Mouse (Mus musculus): Measurements from ENCODE around the gene Slc24a3. TPM values are rescaled to one million over a fixed set of nuclear protein-coding genes. Genes with fewer than 3 reads are reported as not detected.

Slc24a3 gene
- polyA plus RNA-seq, 1 experiment, result 54.2 TPM

GRCm38 (mm10) chr2:145164086-145164485 lies 3.5 kb upstream of the Slc24a3 start:
- no peak for TF ChIP-seq POLR2A (IDR thresholded peaks at IDR 0.05; ENCODE audit: extremely low read depth, insufficient read depth, low read length)
- no peak for TF ChIP-seq CTCF (IDR thresholded peaks at IDR 0.05; ENCODE audit: extremely low read depth, insufficient read depth, low read length)
- Histone ChIP-seq H3K27ac (ENCODE audit: insufficient read depth, low read length) (no peak overlapping the region), H3K4me1 (ENCODE audit: control insufficient read depth, insufficient read depth, low read length) (no peaks in the 10 kb centered on the region), H3K4me3 (ENCODE audit: insufficient read depth, low read length) (no peak overlapping the region)

DNA sequence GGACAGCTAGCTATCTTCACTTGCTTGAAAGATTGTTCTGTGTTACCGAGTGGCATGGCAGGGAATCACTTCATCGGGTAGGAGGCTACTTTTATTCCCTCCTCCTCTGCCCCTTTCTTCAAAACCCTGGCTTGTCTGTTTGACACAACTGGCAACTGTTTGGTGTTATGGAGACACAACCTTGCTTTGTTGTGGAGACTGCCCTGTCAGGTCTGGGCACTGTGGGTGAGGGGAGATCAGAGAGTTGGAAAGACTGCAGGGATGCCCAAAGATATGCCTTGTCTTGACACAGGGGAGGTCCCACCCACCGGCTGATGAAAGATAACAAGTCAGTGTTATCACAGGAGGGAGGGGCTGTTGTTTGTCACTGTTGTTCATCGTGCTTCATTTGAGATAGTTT lies 3.0 kb upstream of the Slc24a3 start:
- TF ChIP-seq CTCF (IDR thresholded peaks at IDR 0.05; ENCODE audit: extremely low read depth, insufficient read depth, low read length), result no peak
- TF ChIP-seq POLR2A (IDR thresholded peaks at IDR 0.05; ENCODE audit: extremely low read depth, insufficient read depth, low read length), result no peak
- no peaks in the 10 kb centered on the region for H3K4me1 ChIP-seq (ENCODE audit: control insufficient read depth, insufficient read depth, low read length)
- no peak overlapping the region for H3K4me3 ChIP-seq (ENCODE audit: insufficient read depth, low read length)
- no peak overlapping the region for H3K27ac ChIP-seq (ENCODE audit: insufficient read depth, low read length)

DNA sequence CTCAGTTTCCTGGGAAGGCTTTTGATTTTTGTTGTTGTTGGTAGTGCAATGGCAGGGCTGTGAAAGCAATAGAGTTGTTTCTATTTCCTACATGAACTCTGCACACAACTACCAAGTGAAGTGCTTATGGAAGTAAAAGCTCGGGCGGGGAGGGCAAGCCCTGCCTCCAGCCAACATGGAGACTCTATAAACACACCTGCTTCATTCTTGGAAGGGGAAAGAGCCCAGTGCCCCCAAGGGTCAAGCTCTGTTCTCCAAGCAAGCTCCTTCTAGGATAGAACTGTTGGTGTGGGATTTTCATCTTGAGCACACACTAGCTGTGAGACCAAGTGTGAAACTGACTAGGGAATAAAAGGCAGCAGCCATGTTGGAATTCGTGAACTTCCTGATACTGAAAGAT lies 2.5 kb upstream of the Slc24a3 start:
- Histone ChIP-seq H3K4me1 (ENCODE audit: control insufficient read depth, insufficient read depth, low read length) (no peaks in the 10 kb centered on the region), H3K4me3 (ENCODE audit: insufficient read depth, low read length) (no peak overlapping the region)
- no peak for TF ChIP-seq CTCF (IDR thresholded peaks at IDR 0.05; ENCODE audit: extremely low read depth, insufficient read depth, low read length)
- no peak for TF ChIP-seq POLR2A (IDR thresholded peaks at IDR 0.05; ENCODE audit: extremely low read depth, insufficient read depth, low read length)

GRCm38 (mm10) chr2:145165854-145166253 lies 1.7 kb upstream of the Slc24a3 start:
- TF ChIP-seq CTCF (IDR thresholded peaks at IDR 0.05; ENCODE audit: extremely low read depth, insufficient read depth, low read length), result no peak
- no peak for TF ChIP-seq POLR2A (IDR thresholded peaks at IDR 0.05; ENCODE audit: extremely low read depth, insufficient read depth, low read length)
- no peaks in the 10 kb centered on the region for H3K4me1 ChIP-seq (ENCODE audit: control insufficient read depth, insufficient read depth, low read length)
- no peak overlapping the region for H3K4me3 ChIP-seq (ENCODE audit: insufficient read depth, low read length)
- H3K27ac ChIP-seq (ENCODE audit: insufficient read depth, low read length), result no peak overlapping the region

More for the DNA sequence above, 2.5 kb upstream of the Slc24a3 start:
- no peak overlapping the region for H3K27ac ChIP-seq (ENCODE audit: insufficient read depth, low read length)

DNA sequence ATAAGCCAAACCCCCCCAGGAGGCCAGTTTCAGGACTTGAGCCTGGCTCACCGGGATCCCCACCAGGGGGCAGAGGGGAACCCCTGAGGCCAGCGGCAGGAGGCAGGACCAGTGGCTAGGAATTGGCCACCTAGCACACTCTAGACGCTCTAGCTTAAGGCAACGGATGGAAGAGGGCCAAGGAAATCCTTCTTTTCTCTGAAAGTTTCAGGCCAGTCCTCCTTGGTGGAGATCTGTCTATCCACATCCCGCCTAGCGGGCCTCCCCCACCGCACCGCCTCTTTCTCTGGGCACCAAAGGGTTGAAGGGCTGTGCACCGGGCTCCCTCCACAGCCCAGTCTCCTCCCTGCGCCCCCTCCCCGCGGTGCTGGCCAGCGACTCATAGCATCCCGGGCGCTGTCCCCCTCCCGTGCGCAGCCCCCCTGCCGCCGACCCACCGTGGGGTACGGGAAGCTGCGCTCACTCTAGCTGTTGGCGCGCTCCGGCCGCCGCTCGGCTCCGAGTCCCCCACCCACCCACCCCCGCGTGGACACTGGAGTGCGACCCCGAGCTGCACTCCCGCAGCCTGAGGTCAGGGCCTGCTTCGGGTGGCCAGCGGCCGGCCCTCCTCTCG lies 397 bp upstream of the Slc24a3 start:
- no peaks in the 10 kb centered on the region for H3K4me1 ChIP-seq (ENCODE audit: control insufficient read depth, insufficient read depth, low read length)
- H3K27ac ChIP-seq (ENCODE audit: insufficient read depth, low read length), result no peak overlapping the region
- TF ChIP-seq CTCF (IDR thresholded peaks at IDR 0.05; ENCODE audit: extremely low read depth, insufficient read depth, low read length) (peak; percentile 31; the same call in 1 of the 2 replicates), POLR2A (IDR thresholded peaks at IDR 0.05; ENCODE audit: extremely low read depth, insufficient read depth, low read length) (no peak)
- peak overlapping the region; percentile 69 for H3K4me3 ChIP-seq (ENCODE audit: insufficient read depth, low read length)

- TF ChIP-seq CTCF (IDR thresholded peaks at IDR 0.05; ENCODE audit: extremely low read depth, insufficient read depth, low read length) (no peak), POLR2A (IDR thresholded peaks at IDR 0.05; ENCODE audit: extremely low read depth, insufficient read depth, low read length) (no peak)
- Histone ChIP-seq H3K4me3 (ENCODE audit: insufficient read depth, low read length) (peak overlapping the region; percentile 69), H3K27ac (ENCODE audit: insufficient read depth, low read length) (peak overlapping the region; percentile 75)
Measured at GRCm38 (mm10) chr2:145168405-145168971, 934 bp downstream of the Slc24a3 start.

GRCm38 (mm10) chr2:145172978-145173655 lies 5.6 kb downstream of the Slc24a3 start:
- Histone ChIP-seq H3K4me3 (ENCODE audit: insufficient read depth, low read length) (no peak overlapping the region), H3K4me1 (ENCODE audit: control insufficient read depth, insufficient read depth, low read length) (peaks cover 6% of the 10 kb centered on the region), H3K27ac (ENCODE audit: insufficient read depth, low read length) (no peak overlapping the region)
- TF ChIP-seq CTCF (IDR thresholded peaks at IDR 0.05; ENCODE audit: extremely low read depth, insufficient read depth, low read length) (no peak), POLR2A (IDR thresholded peaks at IDR 0.05; ENCODE audit: extremely low read depth, insufficient read depth, low read length) (no peak)

More at GRCm38 (mm10) chr2:145168405-145168971, 934 bp downstream of the Slc24a3 start:
- no peaks in the 10 kb centered on the region for H3K4me1 ChIP-seq (ENCODE audit: control insufficient read depth, insufficient read depth, low read length)

GRCm38 (mm10) chr2:145175036-145175435 lies 7.5 kb downstream of the Slc24a3 start:
- TF ChIP-seq CTCF (IDR thresholded peaks at IDR 0.05; ENCODE audit: extremely low read depth, insufficient read depth, low read length) (no peak), POLR2A (IDR thresholded peaks at IDR 0.05; ENCODE audit: extremely low read depth, insufficient read depth, low read length) (no peak)
- Histone ChIP-seq H3K4me3 (ENCODE audit: insufficient read depth, low read length) (no peak overlapping the region), H3K4me1 (ENCODE audit: control insufficient read depth, insufficient read depth, low read length) (peaks cover 6% of the 10 kb centered on the region), H3K27ac (ENCODE audit: insufficient read depth, low read length) (no peak overlapping the region)

DNA sequence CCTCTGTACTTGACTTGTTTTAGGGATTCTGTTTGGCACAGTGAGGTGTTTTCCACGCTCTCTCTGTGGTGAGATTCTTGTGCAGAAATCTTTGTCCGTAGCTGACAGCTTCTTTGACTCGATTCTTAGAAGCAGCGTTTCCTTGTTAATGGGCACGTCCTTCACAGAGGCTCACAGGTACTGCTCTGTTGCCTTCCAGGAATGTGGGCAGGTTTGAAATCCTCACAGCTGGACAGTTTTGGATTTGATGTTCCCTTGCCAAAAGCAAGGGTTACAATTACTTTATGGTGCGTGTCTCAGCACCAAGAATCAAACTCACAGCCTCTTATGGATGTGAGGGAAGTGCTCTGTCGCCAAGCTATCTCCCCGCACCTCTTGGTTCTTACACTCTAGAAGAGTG lies 14.9 kb downstream of the Slc24a3 start:
- Histone ChIP-seq H3K27ac (ENCODE audit: insufficient read depth, low read length) (no peak overlapping the region), H3K4me1 (ENCODE audit: control insufficient read depth, insufficient read depth, low read length) (no peaks in the 10 kb centered on the region)
- TF ChIP-seq POLR2A (IDR thresholded peaks at IDR 0.05; ENCODE audit: extremely low read depth, insufficient read depth, low read length) (no peak), CTCF (IDR thresholded peaks at IDR 0.05; ENCODE audit: extremely low read depth, insufficient read depth, low read length) (no peak)

GRCm38 (mm10) chr2:145188828-145189227 lies 21.3 kb downstream of the Slc24a3 start:
- no peak for TF ChIP-seq POLR2A (IDR thresholded peaks at IDR 0.05; ENCODE audit: extremely low read depth, insufficient read depth, low read length)
- no peak for TF ChIP-seq CTCF (IDR thresholded peaks at IDR 0.05; ENCODE audit: extremely low read depth, insufficient read depth, low read length)
- Histone ChIP-seq H3K27ac (ENCODE audit: insufficient read depth, low read length) (no peak overlapping the region), H3K4me3 (ENCODE audit: insufficient read depth, low read length) (no peak overlapping the region), H3K4me1 (ENCODE audit: control insufficient read depth, insufficient read depth, low read length) (no peaks in the 10 kb centered on the region)

More for the DNA sequence above, 14.9 kb downstream of the Slc24a3 start:
- no peak overlapping the region for H3K4me3 ChIP-seq (ENCODE audit: insufficient read depth, low read length)
